Mouse (Mus musculus) embryo, embryonic 10 days (tissue): ENCODE measurements around the gene Zdhhc13.

Experiments
- DNase-seq: peaks from one replicate; pipeline ENCODE4 v3.0.0-alpha.2; 2015; ENCODE audit warnings: low spot score

Gene Zdhhc13

GRCm38 (mm10) chr7:48788851-48789572 is at the start of gene Zdhhc13:
Gene Zdhhc13 (plus strand): TSS chr7:48789003.
- DNase-seq, result peak; percentile 97

- peak; percentile 95 for DNase-seq
Measured at GRCm38 (mm10) chr7:48749298-48750163, 39.3 kb upstream of the Zdhhc13 start.

- no peak for DNase-seq
Measured at GRCm38 (mm10) chr7:48750164-48750809, 38.5 kb upstream of the Zdhhc13 start.

GRCm38 (mm10) chr7:48751222-48751621 is 37.6 kb upstream of the Zdhhc13 start:
- DNase-seq, result no peak

GRCm38 (mm10) chr7:48754415-48754974 is 34.3 kb upstream of the Zdhhc13 start:
- no peak for DNase-seq

GRCm38 (mm10) chr7:48755825-48756224 is 33.0 kb upstream of the Zdhhc13 start:
- no peak for DNase-seq

- DNase-seq, result peak; percentile 19
Measured at GRCm38 (mm10) chr7:48756306-48756931, 32.4 kb upstream of the Zdhhc13 start.

- no peak for DNase-seq
Measured at GRCm38 (mm10) chr7:48758083-48758482, 30.7 kb upstream of the Zdhhc13 start.

GRCm38 (mm10) chr7:48760789-48761188 is 28.0 kb upstream of the Zdhhc13 start:
- DNase-seq, result no peak

GRCm38 (mm10) chr7:48762289-48762688 is 26.5 kb upstream of the Zdhhc13 start:
- no peak for DNase-seq

GRCm38 (mm10) chr7:48762721-48763120 is 26.1 kb upstream of the Zdhhc13 start:
- no peak for DNase-seq

GRCm38 (mm10) chr7:48765959-48766358 is 22.8 kb upstream of the Zdhhc13 start:
- DNase-seq, result no peak

GRCm38 (mm10) chr7:48769721-48770120 is 19.1 kb upstream of the Zdhhc13 start:
- DNase-seq, result no peak

- DNase-seq, result no peak
Measured at GRCm38 (mm10) chr7:48772060-48772734, 16.6 kb upstream of the Zdhhc13 start.

- DNase-seq, result no peak
Measured at GRCm38 (mm10) chr7:48773333-48773732, 15.5 kb upstream of the Zdhhc13 start.

- no peak for DNase-seq
Measured at GRCm38 (mm10) chr7:48774633-48775032, 14.2 kb upstream of the Zdhhc13 start.

- DNase-seq, result no peak
Measured at GRCm38 (mm10) chr7:48775436-48775835, 13.4 kb upstream of the Zdhhc13 start.

GRCm38 (mm10) chr7:48777721-48778504 is 10.9 kb upstream of the Zdhhc13 start:
- no peak for DNase-seq

GRCm38 (mm10) chr7:48779110-48779509 is 9.7 kb upstream of the Zdhhc13 start:
- no peak for DNase-seq

- DNase-seq, result no peak
Measured at GRCm38 (mm10) chr7:48782432-48782831, 6.4 kb upstream of the Zdhhc13 start.
